Mouse (Mus musculus): ENCODE results near the gene Smok2a. TPM values are rescaled to one million over a fixed set of nuclear protein-coding genes. Genes with fewer than 3 reads are reported as not detected.
"Not testable (repeated sequence)": the region's sequence is repeated elsewhere in the genome, so short reads cannot be mapped to it uniquely, and the experiment has no call there.

Gene Smok2a
- polyA plus RNA-seq, 1 experiment from 2014 or later = not detected

DNA sequence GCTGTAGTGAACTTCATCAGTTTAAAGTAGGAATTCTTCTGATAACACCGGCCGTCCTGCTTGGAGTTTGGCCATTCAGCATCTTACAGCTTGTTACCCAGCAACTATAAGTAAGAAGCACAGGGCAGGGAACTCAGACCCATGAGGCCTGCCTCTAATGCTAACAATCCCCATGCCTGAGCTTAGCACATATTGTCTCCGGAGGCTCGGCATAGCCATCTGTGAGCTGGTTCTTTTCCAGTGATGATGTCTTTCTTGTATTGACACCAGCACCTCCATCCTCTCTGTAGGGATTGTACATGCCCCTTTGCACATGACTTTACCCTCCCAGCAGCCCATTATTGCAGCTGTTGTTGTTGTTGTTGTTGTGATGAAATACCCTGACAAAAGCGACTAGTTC lies 36.5 kb upstream of the Smok2a start:
- H3K4me3 ChIP-seq (ENCODE audit: control insufficient read depth in 1 of 2, insufficient read depth in 1 of 2, low read depth in 1 of 2, low read length in 2 of 2); H3K36me3 ChIP-seq (ENCODE audit: control insufficient read depth, insufficient read depth, low read length); H3K4me2 ChIP-seq (ENCODE audit: low read length); ATAC-seq (ENCODE audit: insufficient number of reproducible peaks, insufficient read depth, low FRiP score, low read depth); H3K9ac ChIP-seq (ENCODE audit: low read length); H3K27ac ChIP-seq (replicated peaks in 1 of 2; ENCODE audit: control insufficient read depth in 1 of 2, insufficient read depth in 1 of 2, low read depth in 2 of 2, low read length in 2 of 2); H3K27me3 ChIP-seq (ENCODE audit: control insufficient read depth, insufficient read depth, low read length); H3K4me1 ChIP-seq (ENCODE audit: control insufficient read depth in 2 of 2, insufficient read depth in 2 of 2, low read length in 2 of 2): not testable (repeated sequence)
- H3K9me3 ChIP-seq (ENCODE audit: control insufficient read depth, low read length) = peaks cover 43% of the 10 kb centered on the region
- WGBS = 86% methylated on average over 4 of the region's 5 CpGs

DNA sequence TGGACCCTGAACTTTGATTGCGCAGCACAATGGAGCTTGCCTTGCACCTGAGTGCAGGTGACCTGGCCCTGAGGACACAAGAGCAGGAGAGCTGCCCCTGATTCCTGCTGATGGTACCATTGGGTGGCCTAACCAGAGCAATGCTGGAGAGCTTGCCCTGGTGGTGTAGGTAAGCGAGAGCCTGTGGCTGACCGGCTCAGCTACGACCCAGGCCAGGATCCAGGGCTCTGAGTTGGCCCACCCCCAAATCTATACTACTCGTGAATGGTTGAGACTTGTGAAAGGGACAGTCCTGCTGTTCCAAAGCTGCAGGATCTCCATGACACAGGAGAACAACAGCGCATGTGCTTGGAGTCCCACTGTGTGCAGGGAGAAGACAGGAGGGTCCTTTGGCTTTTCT lies 34.4 kb upstream of the Smok2a start:
- not testable (repeated sequence) for H3K36me3 ChIP-seq (ENCODE audit: control insufficient read depth, insufficient read depth, low read length); H3K9ac ChIP-seq (ENCODE audit: low read length); H3K27ac ChIP-seq (replicated peaks in 1 of 2; ENCODE audit: control insufficient read depth in 1 of 2, insufficient read depth in 1 of 2, low read depth in 2 of 2, low read length in 2 of 2); H3K27me3 ChIP-seq (ENCODE audit: control insufficient read depth, insufficient read depth, low read length); ATAC-seq (ENCODE audit: insufficient number of reproducible peaks, insufficient read depth, low FRiP score, low read depth); H3K4me3 ChIP-seq (ENCODE audit: control insufficient read depth in 1 of 2, insufficient read depth in 1 of 2, low read depth in 1 of 2, low read length in 2 of 2); H3K4me1 ChIP-seq (ENCODE audit: control insufficient read depth in 2 of 2, insufficient read depth in 2 of 2, low read length in 2 of 2); H3K4me2 ChIP-seq (ENCODE audit: low read length)
- H3K9me3 ChIP-seq (ENCODE audit: control insufficient read depth, low read length) = peaks cover 42% of the 10 kb centered on the region
- WGBS = 72% methylated on average over 6 of the region's 6 CpGs

- not testable (repeated sequence) for H3K27me3 ChIP-seq (ENCODE audit: control insufficient read depth, insufficient read depth, low read length); H3K36me3 ChIP-seq (ENCODE audit: control insufficient read depth, insufficient read depth, low read length); H3K27ac ChIP-seq (replicated peaks in 1 of 2; ENCODE audit: control insufficient read depth in 1 of 2, insufficient read depth in 1 of 2, low read depth in 2 of 2, low read length in 2 of 2); H3K9ac ChIP-seq (ENCODE audit: low read length); ATAC-seq (ENCODE audit: insufficient number of reproducible peaks, insufficient read depth, low FRiP score, low read depth); H3K4me3 ChIP-seq (ENCODE audit: control insufficient read depth in 1 of 2, insufficient read depth in 1 of 2, low read depth in 1 of 2, low read length in 2 of 2); H3K4me2 ChIP-seq (ENCODE audit: low read length); H3K4me1 ChIP-seq (ENCODE audit: control insufficient read depth in 2 of 2, insufficient read depth in 2 of 2, low read length in 2 of 2)
- WGBS = 50% methylated on average over 5 of the region's 6 CpGs
- H3K9me3 ChIP-seq (ENCODE audit: control insufficient read depth, low read length) = peaks cover 41% of the 10 kb centered on the region
Observed at GRCm38 (mm10) chr17:13187621-13188020, 33.4 kb upstream of the Smok2a start.

DNA sequence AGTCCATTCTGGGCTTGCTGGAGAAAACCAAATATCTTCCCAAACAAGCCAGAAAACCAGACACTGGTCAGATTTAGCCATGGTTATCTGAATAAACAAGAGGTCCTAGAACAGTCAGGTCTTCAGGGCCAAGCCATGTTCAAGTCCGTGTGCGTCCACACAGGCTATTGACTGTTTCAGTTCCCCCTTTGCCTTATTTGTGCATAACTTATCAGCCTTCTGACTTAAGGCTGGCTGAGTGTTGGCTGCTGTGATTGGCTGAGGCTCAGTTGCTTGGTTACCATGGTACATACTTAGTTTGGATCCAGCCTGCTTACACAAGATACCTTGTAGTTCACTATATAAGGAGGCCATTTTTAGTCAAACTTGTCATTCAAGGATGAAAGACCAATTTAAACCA lies 32.1 kb upstream of the Smok2a start:
- peaks cover 38% of the 10 kb centered on the region for H3K9me3 ChIP-seq (ENCODE audit: control insufficient read depth, low read length)
- H3K9ac ChIP-seq (ENCODE audit: low read length); H3K4me2 ChIP-seq (ENCODE audit: low read length); ATAC-seq (ENCODE audit: insufficient number of reproducible peaks, insufficient read depth, low FRiP score, low read depth); H3K4me1 ChIP-seq (ENCODE audit: control insufficient read depth in 2 of 2, insufficient read depth in 2 of 2, low read length in 2 of 2); H3K27ac ChIP-seq (replicated peaks in 1 of 2; ENCODE audit: control insufficient read depth in 1 of 2, insufficient read depth in 1 of 2, low read depth in 2 of 2, low read length in 2 of 2); H3K27me3 ChIP-seq (ENCODE audit: control insufficient read depth, insufficient read depth, low read length); H3K36me3 ChIP-seq (ENCODE audit: control insufficient read depth, insufficient read depth, low read length); H3K4me3 ChIP-seq (ENCODE audit: control insufficient read depth in 1 of 2, insufficient read depth in 1 of 2, low read depth in 1 of 2, low read length in 2 of 2): not testable (repeated sequence)
- WGBS = 66% methylated on average over 2 of the region's 2 CpGs

- H3K9ac ChIP-seq (ENCODE audit: low read length); H3K4me2 ChIP-seq (ENCODE audit: low read length); H3K27ac ChIP-seq (replicated peaks in 1 of 2; ENCODE audit: control insufficient read depth in 1 of 2, insufficient read depth in 1 of 2, low read depth in 2 of 2, low read length in 2 of 2); H3K27me3 ChIP-seq (ENCODE audit: control insufficient read depth, insufficient read depth, low read length); H3K4me3 ChIP-seq (ENCODE audit: control insufficient read depth in 1 of 2, insufficient read depth in 1 of 2, low read depth in 1 of 2, low read length in 2 of 2); ATAC-seq (ENCODE audit: insufficient number of reproducible peaks, insufficient read depth, low FRiP score, low read depth); H3K36me3 ChIP-seq (ENCODE audit: control insufficient read depth, insufficient read depth, low read length); H3K4me1 ChIP-seq (ENCODE audit: control insufficient read depth in 2 of 2, insufficient read depth in 2 of 2, low read length in 2 of 2): not testable (repeated sequence)
- peaks cover 40% of the 10 kb centered on the region for H3K9me3 ChIP-seq (ENCODE audit: control insufficient read depth, low read length)
- WGBS = 71% methylated on average over 10 of the region's 10 CpGs
Observed at GRCm38 (mm10) chr17:13190836-13191583, 30.0 kb upstream of the Smok2a start.

DNA sequence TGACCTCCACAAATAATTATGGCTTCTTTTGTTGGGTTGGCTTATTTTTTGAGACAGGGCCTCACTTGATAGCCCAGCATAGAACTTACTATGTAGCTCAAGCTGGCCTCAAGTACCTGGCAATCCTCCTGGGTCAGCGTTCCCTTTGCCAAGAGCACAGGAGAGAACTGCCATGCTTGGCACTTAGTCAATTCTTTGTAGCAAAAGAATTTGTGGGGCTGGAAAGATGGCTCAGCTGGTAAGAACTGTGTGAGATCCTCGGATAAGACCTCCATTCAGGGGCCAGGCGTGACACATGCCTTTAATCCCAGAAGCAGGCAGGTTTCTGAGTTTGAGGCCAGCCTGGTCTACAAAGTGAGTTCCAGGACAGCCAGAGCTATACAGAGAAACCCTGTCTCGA lies 24.5 kb upstream of the Smok2a start:
- 54% methylated on average over 4 of the region's 4 CpGs for WGBS
- H3K9me3 ChIP-seq (ENCODE audit: control insufficient read depth, low read length) = peaks cover 36% of the 10 kb centered on the region
- H3K4me3 ChIP-seq (ENCODE audit: control insufficient read depth in 1 of 2, insufficient read depth in 1 of 2, low read depth in 1 of 2, low read length in 2 of 2); H3K36me3 ChIP-seq (ENCODE audit: control insufficient read depth, insufficient read depth, low read length); H3K27me3 ChIP-seq (ENCODE audit: control insufficient read depth, insufficient read depth, low read length); H3K9ac ChIP-seq (ENCODE audit: low read length); H3K4me1 ChIP-seq (ENCODE audit: control insufficient read depth in 2 of 2, insufficient read depth in 2 of 2, low read length in 2 of 2); H3K27ac ChIP-seq (replicated peaks in 1 of 2; ENCODE audit: control insufficient read depth in 1 of 2, insufficient read depth in 1 of 2, low read depth in 2 of 2, low read length in 2 of 2); H3K4me2 ChIP-seq (ENCODE audit: low read length); ATAC-seq (ENCODE audit: insufficient number of reproducible peaks, insufficient read depth, low FRiP score, low read depth): not testable (repeated sequence)

DNA sequence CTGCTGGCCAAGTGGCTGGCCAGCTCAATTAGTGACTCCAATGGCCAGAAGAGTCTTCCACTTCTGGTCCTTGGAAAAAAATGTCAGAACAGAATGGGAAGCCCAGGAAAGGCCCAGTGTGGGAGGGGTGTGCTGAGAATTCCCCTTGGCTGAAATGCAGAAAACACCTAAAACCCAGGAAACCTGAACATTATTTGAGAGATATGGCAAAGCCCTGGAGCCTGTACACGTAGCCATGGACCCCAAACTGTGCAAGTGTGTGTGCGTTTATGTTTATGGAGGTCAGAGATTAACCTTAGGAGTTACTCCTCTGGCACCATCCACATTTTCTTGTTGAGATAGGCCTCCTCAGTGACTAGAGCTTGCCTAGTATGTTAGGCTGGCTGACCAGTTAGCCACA lies 22.2 kb upstream of the Smok2a start:
- ATAC-seq (ENCODE audit: insufficient number of reproducible peaks, insufficient read depth, low FRiP score, low read depth) = not testable (repeated sequence)
- WGBS = 85% methylated on average over 2 of the region's 2 CpGs

GRCm38 (mm10) chr17:13199880-13200409 lies 21.0 kb upstream of the Smok2a start:
- not testable (repeated sequence) for H3K4me1 ChIP-seq (ENCODE audit: control insufficient read depth in 2 of 2, insufficient read depth in 2 of 2, low read length in 2 of 2); H3K36me3 ChIP-seq (ENCODE audit: control insufficient read depth, insufficient read depth, low read length); H3K27me3 ChIP-seq (ENCODE audit: control insufficient read depth, insufficient read depth, low read length); H3K9ac ChIP-seq (ENCODE audit: low read length); H3K4me2 ChIP-seq (ENCODE audit: low read length); H3K4me3 ChIP-seq (ENCODE audit: control insufficient read depth in 1 of 2, insufficient read depth in 1 of 2, low read depth in 1 of 2, low read length in 2 of 2); H3K27ac ChIP-seq (replicated peaks in 1 of 2; ENCODE audit: control insufficient read depth in 1 of 2, insufficient read depth in 1 of 2, low read depth in 2 of 2, low read length in 2 of 2)
- peak; percentile 6; the same call in 1 of the 2 replicates for ATAC-seq (ENCODE audit: insufficient number of reproducible peaks, insufficient read depth, low FRiP score, low read depth)
- H3K9me3 ChIP-seq (ENCODE audit: control insufficient read depth, low read length) = peaks cover 33% of the 10 kb centered on the region
- WGBS = 68% methylated on average over 8 of the region's 9 CpGs

More for the DNA sequence above, 22.2 kb upstream of the Smok2a start:
- not testable (repeated sequence) for H3K9ac ChIP-seq (ENCODE audit: low read length); H3K27ac ChIP-seq (replicated peaks in 1 of 2; ENCODE audit: control insufficient read depth in 1 of 2, insufficient read depth in 1 of 2, low read depth in 2 of 2, low read length in 2 of 2); H3K4me1 ChIP-seq (ENCODE audit: control insufficient read depth in 2 of 2, insufficient read depth in 2 of 2, low read length in 2 of 2); H3K36me3 ChIP-seq (ENCODE audit: control insufficient read depth, insufficient read depth, low read length); H3K27me3 ChIP-seq (ENCODE audit: control insufficient read depth, insufficient read depth, low read length); H3K4me2 ChIP-seq (ENCODE audit: low read length); H3K4me3 ChIP-seq (ENCODE audit: control insufficient read depth in 1 of 2, insufficient read depth in 1 of 2, low read depth in 1 of 2, low read length in 2 of 2)
- H3K9me3 ChIP-seq (ENCODE audit: control insufficient read depth, low read length) = peaks cover 33% of the 10 kb centered on the region
